Mouse (Mus musculus): ENCODE results near the gene Dus2. TPM values are rescaled to one million over a fixed set of nuclear protein-coding genes. Genes with fewer than 3 reads are reported as not detected.

The Dus2 gene
- polyA plus RNA-seq, 1 experiment from 2014 or later, result 7.6 TPM

GRCm38 (mm10) chr8:106044151-106044550 lies 53.0 kb downstream of the Dus2 start:
- 0 out of 2 replicates have a peak, but pooled peaks cover 4% of the 10 kb centered on the region for H3K4me1 ChIP-seq (replicated peaks; ENCODE audit: control insufficient read depth, insufficient read depth, low read length)
- H3K27ac ChIP-seq (ENCODE audit: low read depth, low read length), result no peak overlapping the region
- H3K27me3 ChIP-seq (replicated peaks; ENCODE audit: control insufficient read depth, insufficient read depth, low read length), result no peaks in the 10 kb centered on the region
- peaks cover 3% of the 10 kb centered on the region; the same call in 1 of the 2 replicates for H3K36me3 ChIP-seq (ENCODE audit: control insufficient read depth, insufficient read depth)
- H3K9me3 ChIP-seq (ENCODE audit: control insufficient read depth), result no peaks in the 10 kb centered on the region
- ATAC-seq, result peak; percentile 54; the same call in 1 of the 2 replicates
- no peak overlapping the region for H3K4me2 ChIP-seq (replicated peaks; ENCODE audit: low read depth)
- WGBS, result 32% methylated on average over 3 of the region's 3 CpGs
- H3K4me3 ChIP-seq (ENCODE audit: low read depth, low read length), result no peak overlapping the region
- no peak overlapping the region; the same call in 1 of the 2 replicates for H3K9ac ChIP-seq (ENCODE audit: low read depth, low read length)
- no peak for TF ChIP-seq CTCF (IDR thresholded peaks at IDR 0.05; ENCODE audit: low read depth)

- Histone ChIP-seq H3K36me3 (ENCODE audit: control insufficient read depth, insufficient read depth) (peaks cover 7% of the 10 kb centered on the region; the same call in 1 of the 2 replicates), H3K4me3 (ENCODE audit: low read depth, low read length) (no peak overlapping the region), H3K27ac (ENCODE audit: low read depth, low read length) (no peak overlapping the region), H3K4me1 (replicated peaks; ENCODE audit: control insufficient read depth, insufficient read depth, low read length) (0 out of 2 replicates have a peak, but pooled peaks cover 4% of the 10 kb centered on the region), H3K9me3 (ENCODE audit: control insufficient read depth) (no peaks in the 10 kb centered on the region), H3K9ac (ENCODE audit: low read depth, low read length) (no peak overlapping the region), H3K27me3 (replicated peaks; ENCODE audit: control insufficient read depth, insufficient read depth, low read length) (no peaks in the 10 kb centered on the region), H3K4me2 (replicated peaks; ENCODE audit: low read depth) (no peak overlapping the region)
- ATAC-seq, result 0 out of 2 replicates have a peak, but pooled peaks have one; percentile 23
- 78% methylated on average over 11 of the region's 11 CpGs for WGBS
- TF ChIP-seq CTCF (IDR thresholded peaks at IDR 0.05; ENCODE audit: low read depth), result no peak
These were observed 55.9 kb downstream of the Dus2 start for GRCm38 (mm10) chr8:106046872-106047559.

- peak overlapping the region; percentile 32; the same call in 1 of the 2 replicates for H3K4me2 ChIP-seq (replicated peaks; ENCODE audit: low read depth)
- no peak overlapping the region for H3K4me3 ChIP-seq (ENCODE audit: low read depth, low read length)
- H3K36me3 ChIP-seq (ENCODE audit: control insufficient read depth, insufficient read depth), result peaks cover 7% of the 10 kb centered on the region; the same call in 1 of the 2 replicates
- peak overlapping the region; percentile 64 for H3K27ac ChIP-seq (ENCODE audit: low read depth, low read length)
- H3K9me3 ChIP-seq (ENCODE audit: control insufficient read depth), result no peaks in the 10 kb centered on the region
- 0 out of 2 replicates have a peak, but pooled peaks cover 4% of the 10 kb centered on the region for H3K4me1 ChIP-seq (replicated peaks; ENCODE audit: control insufficient read depth, insufficient read depth, low read length)
- peak; percentile 80 for ATAC-seq
- H3K9ac ChIP-seq (ENCODE audit: low read depth, low read length), result no peak overlapping the region
- no peaks in the 10 kb centered on the region for H3K27me3 ChIP-seq (replicated peaks; ENCODE audit: control insufficient read depth, insufficient read depth, low read length)
- 47% methylated on average over 5 of the region's 5 CpGs for WGBS
- TF ChIP-seq CTCF (IDR thresholded peaks at IDR 0.05; ENCODE audit: low read depth), result no peak
These were observed 56.9 kb downstream of the Dus2 start for GRCm38 (mm10) chr8:106047854-106048630.

GRCm38 (mm10) chr8:106049840-106050239 lies 58.7 kb downstream of the Dus2 start:
- H3K4me3 ChIP-seq (ENCODE audit: low read depth, low read length), result no peak overlapping the region
- no peak overlapping the region for H3K4me2 ChIP-seq (replicated peaks; ENCODE audit: low read depth)
- no peaks in the 10 kb centered on the region for H3K9me3 ChIP-seq (ENCODE audit: control insufficient read depth)
- WGBS, result 91% methylated on average over 6 of the region's 6 CpGs
- TF ChIP-seq CTCF (IDR thresholded peaks at IDR 0.05; ENCODE audit: low read depth), result no peak
- peaks cover 10% of the 10 kb centered on the region for H3K4me1 ChIP-seq (replicated peaks; ENCODE audit: control insufficient read depth, insufficient read depth, low read length)
- no peak overlapping the region for H3K27ac ChIP-seq (ENCODE audit: low read depth, low read length)
- no peak for ATAC-seq
- no peak overlapping the region for H3K9ac ChIP-seq (ENCODE audit: low read depth, low read length)
- no peaks in the 10 kb centered on the region for H3K27me3 ChIP-seq (replicated peaks; ENCODE audit: control insufficient read depth, insufficient read depth, low read length)
- H3K36me3 ChIP-seq (ENCODE audit: control insufficient read depth, insufficient read depth), result peaks cover 10% of the 10 kb centered on the region; the same call in 1 of the 2 replicates

GRCm38 (mm10) chr8:106051068-106051467 lies 59.9 kb downstream of the Dus2 start:
- H3K4me3 ChIP-seq (ENCODE audit: low read depth, low read length), result no peak overlapping the region
- H3K27ac ChIP-seq (ENCODE audit: low read depth, low read length), result 0 out of 2 replicates have a peak overlapping the region, but pooled peaks have one; percentile 5
- peaks cover 10% of the 10 kb centered on the region for H3K4me1 ChIP-seq (replicated peaks; ENCODE audit: control insufficient read depth, insufficient read depth, low read length)
- no peak overlapping the region for H3K4me2 ChIP-seq (replicated peaks; ENCODE audit: low read depth)
- no peaks in the 10 kb centered on the region for H3K9me3 ChIP-seq (ENCODE audit: control insufficient read depth)
- peaks cover 8% of the 10 kb centered on the region; the same call in 1 of the 2 replicates for H3K36me3 ChIP-seq (ENCODE audit: control insufficient read depth, insufficient read depth)
- no peak for TF ChIP-seq CTCF (IDR thresholded peaks at IDR 0.05; ENCODE audit: low read depth)
- no peak overlapping the region for H3K9ac ChIP-seq (ENCODE audit: low read depth, low read length)
- 85% methylated on average over 3 of the region's 3 CpGs for WGBS
- no peaks in the 10 kb centered on the region for H3K27me3 ChIP-seq (replicated peaks; ENCODE audit: control insufficient read depth, insufficient read depth, low read length)
- ATAC-seq, result no peak

- H3K27ac ChIP-seq (ENCODE audit: low read depth, low read length), result peak overlapping the region; percentile 80
These were observed 61.5 kb downstream of the Dus2 start for GRCm38 (mm10) chr8:106052510-106053089.

More at GRCm38 (mm10) chr8:106052510-106053089, 61.5 kb downstream of the Dus2 start:
- peaks cover 10% of the 10 kb centered on the region for H3K4me1 ChIP-seq (replicated peaks; ENCODE audit: control insufficient read depth, insufficient read depth, low read length)
- peaks cover 8% of the 10 kb centered on the region; the same call in 1 of the 2 replicates for H3K36me3 ChIP-seq (ENCODE audit: control insufficient read depth, insufficient read depth)
- no peak for ATAC-seq
- H3K4me3 ChIP-seq (ENCODE audit: low read depth, low read length), result no peak overlapping the region
- H3K9me3 ChIP-seq (ENCODE audit: control insufficient read depth), result no peaks in the 10 kb centered on the region
- TF ChIP-seq CTCF (IDR thresholded peaks at IDR 0.05; ENCODE audit: low read depth), result peak; percentile 7; the same call in 1 of the 2 replicates
- no peak overlapping the region for H3K9ac ChIP-seq (ENCODE audit: low read depth, low read length)
- H3K4me2 ChIP-seq (replicated peaks; ENCODE audit: low read depth), result no peak overlapping the region
- no peaks in the 10 kb centered on the region for H3K27me3 ChIP-seq (replicated peaks; ENCODE audit: control insufficient read depth, insufficient read depth, low read length)
- 55% methylated on average over 9 of the region's 9 CpGs for WGBS
